Mouse (Mus musculus): Measurements from ENCODE around the gene Me1. TPM values are rescaled to one million over a fixed set of nuclear protein-coding genes. Genes with fewer than 3 reads are reported as not detected.
A peak's percentile ranks its signal among the peaks of the same experiment; 100 is the strongest.

The Me1 gene
- polyA plus RNA-seq, 1 experiment from 2014 or later = 26.1 TPM

- H3K9me3 ChIP-seq = no peaks in the 10 kb centered on the region
- H3K4me1 ChIP-seq = peaks cover 19% of the 10 kb centered on the region
- peak overlapping the region; percentile 90 for H3K27ac ChIP-seq
- no peaks in the 10 kb centered on the region for H3K27me3 ChIP-seq (ENCODE audit: insufficient read depth, poor library complexity, severe bottlenecking)
- H3K36me3 ChIP-seq = peaks cover 19% of the 10 kb centered on the region
- no peak for DNase-seq (ENCODE audit: low spot score)
- WGBS = under 1% methylated on average over 25 of the region's 25 CpGs
- peak overlapping the region; percentile 84 for H3K4me3 ChIP-seq
Measured at GRCm38 (mm10) chr9:86572196-86572595, 123.6 kb downstream of the Me1 start.

DNA sequence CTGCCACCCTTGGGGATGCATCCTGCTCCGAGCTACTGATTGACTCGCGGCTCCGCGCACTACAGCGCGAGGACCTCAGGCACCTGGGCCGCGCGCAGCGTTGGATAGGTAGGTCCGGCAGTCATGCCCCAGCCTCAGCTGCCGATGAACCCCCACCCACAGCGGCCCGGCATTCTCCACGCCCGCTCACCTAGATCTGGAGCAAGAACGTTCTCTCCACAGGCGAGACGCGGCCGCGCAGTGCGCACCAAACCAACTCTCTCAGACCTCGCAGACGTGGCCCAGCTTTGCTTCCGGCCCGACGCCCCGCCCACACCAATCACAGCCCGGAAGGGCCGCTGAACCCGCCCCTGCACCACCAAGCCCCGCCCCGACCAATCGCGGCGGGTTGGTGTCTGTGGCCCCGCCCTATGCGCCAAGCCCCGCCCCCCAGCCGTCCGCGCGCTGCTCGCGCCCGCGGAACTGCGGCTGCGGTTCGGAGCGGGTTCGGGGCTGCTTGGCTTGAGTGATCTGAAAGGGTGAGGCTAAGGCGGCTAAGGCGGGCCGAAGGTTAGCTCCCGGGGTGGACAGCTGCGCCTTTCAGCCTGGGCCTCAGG lies 124.1 kb downstream of the Me1 start, which contains the start of the genes Pgm3 and Rwdd2a:
TSS of gene Pgm3 (minus strand) at position 303 of the 596 bp plus-strand sequence.
TSS of gene Rwdd2a (plus strand) at position 452 of the 596 bp plus-strand sequence.
- DNase-seq (ENCODE audit: low spot score) = peak; percentile 97
- no peaks in the 10 kb centered on the region for H3K9me3 ChIP-seq
- peaks cover 19% of the 10 kb centered on the region for H3K4me1 ChIP-seq
- peaks cover 24% of the 10 kb centered on the region for H3K36me3 ChIP-seq
- no peaks in the 10 kb centered on the region for H3K27me3 ChIP-seq (ENCODE audit: insufficient read depth, poor library complexity, severe bottlenecking)
- 0% methylated on average over 58 of the region's 59 CpGs for WGBS
- peak within 1 kb of the TSS; percentile 84 for H3K4me3 ChIP-seq
- peak within 1 kb of the TSS; percentile 90 for H3K27ac ChIP-seq

DNA sequence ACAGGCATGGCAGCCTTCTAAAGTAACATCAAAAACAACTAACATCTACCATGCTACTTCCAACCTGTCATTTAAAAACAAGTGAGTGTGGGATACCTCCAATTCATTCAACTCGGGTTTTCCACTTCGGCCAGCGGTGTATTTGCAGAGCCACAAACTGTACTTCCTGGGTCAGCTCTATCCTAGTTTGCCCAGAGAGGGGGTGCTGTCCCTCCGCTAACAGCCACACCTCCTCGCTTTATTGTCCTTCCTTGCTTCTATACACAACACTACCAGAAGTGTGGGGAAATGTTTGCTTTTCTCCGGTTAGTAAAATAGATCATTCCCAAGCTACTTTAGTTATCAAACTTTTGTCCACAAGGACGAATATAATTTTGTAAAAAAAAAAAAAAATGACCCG lies 124.8 kb downstream of the Me1 start:
- no peak overlapping the region for H3K27ac ChIP-seq
- no peak for DNase-seq (ENCODE audit: low spot score)
- H3K4me1 ChIP-seq = peaks cover 19% of the 10 kb centered on the region
- H3K4me3 ChIP-seq = peak overlapping the region; percentile 84
- no peaks in the 10 kb centered on the region for H3K27me3 ChIP-seq (ENCODE audit: insufficient read depth, poor library complexity, severe bottlenecking)
- H3K9me3 ChIP-seq = no peaks in the 10 kb centered on the region
- 15% methylated on average over 8 of the region's 8 CpGs for WGBS
- peaks cover 27% of the 10 kb centered on the region for H3K36me3 ChIP-seq

DNA sequence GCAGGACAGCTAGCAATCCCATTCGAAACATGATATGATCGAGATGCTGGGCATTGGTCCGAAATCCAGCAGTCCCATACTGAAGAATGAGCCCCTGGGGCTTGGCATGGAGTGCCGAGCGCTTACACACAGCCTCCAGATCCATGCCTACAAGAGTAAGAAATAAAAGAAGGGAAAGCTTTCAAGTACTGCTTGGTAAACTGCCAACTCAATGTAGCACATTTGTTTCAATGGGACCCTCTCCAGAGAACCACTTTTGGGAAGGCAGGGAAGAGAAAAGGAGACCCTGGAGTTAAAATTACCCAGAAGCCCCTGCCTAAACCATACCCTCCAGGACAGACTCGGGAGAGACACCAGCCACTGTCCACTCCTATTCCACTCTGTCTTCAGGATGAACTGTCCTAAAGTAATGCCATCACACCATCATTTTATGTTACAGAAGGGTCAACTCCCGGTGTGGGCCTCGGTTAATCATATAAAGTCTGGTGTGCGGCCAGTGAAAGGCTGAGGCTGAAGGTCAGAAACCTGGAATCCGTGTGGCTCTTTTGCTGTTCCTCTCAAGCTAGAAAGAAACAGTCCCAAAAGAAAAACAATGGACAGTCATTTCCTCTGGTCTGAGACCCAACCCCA lies 125.4 kb downstream of the Me1 start:
- Histone ChIP-seq H3K4me1 (peaks cover 19% of the 10 kb centered on the region), H3K36me3 (peaks cover 32% of the 10 kb centered on the region), H3K27me3 (ENCODE audit: insufficient read depth, poor library complexity, severe bottlenecking) (no peaks in the 10 kb centered on the region), H3K4me3 (peak overlapping the region; percentile 84), H3K27ac (no peak overlapping the region), H3K9me3 (no peaks in the 10 kb centered on the region)
- WGBS = 84% methylated on average over 10 of the region's 10 CpGs
- no peak for DNase-seq (ENCODE audit: low spot score)

GRCm38 (mm10) chr9:86569314-86569910 lies 126.3 kb downstream of the Me1 start:
- DNase-seq (ENCODE audit: low spot score) = no peak
- WGBS = 81% methylated on average over 3 of the region's 3 CpGs
- Histone ChIP-seq H3K9me3 (no peaks in the 10 kb centered on the region), H3K27ac (no peak overlapping the region), H3K4me1 (peaks cover 19% of the 10 kb centered on the region), H3K4me3 (no peak overlapping the region), H3K36me3 (peaks cover 42% of the 10 kb centered on the region), H3K27me3 (ENCODE audit: insufficient read depth, poor library complexity, severe bottlenecking) (no peaks in the 10 kb centered on the region)

GRCm38 (mm10) chr9:86560543-86560942 lies 135.2 kb downstream of the Me1 start:
- Histone ChIP-seq H3K9me3 (no peaks in the 10 kb centered on the region), H3K27ac (no peak overlapping the region), H3K36me3 (peaks cover 90% of the 10 kb centered on the region), H3K4me3 (no peak overlapping the region), H3K4me1 (no peaks in the 10 kb centered on the region), H3K27me3 (ENCODE audit: insufficient read depth, poor library complexity, severe bottlenecking) (no peaks in the 10 kb centered on the region)
- WGBS = 86% methylated on average over 3 of the region's 3 CpGs
- DNase-seq (ENCODE audit: low spot score) = no peak

DNA sequence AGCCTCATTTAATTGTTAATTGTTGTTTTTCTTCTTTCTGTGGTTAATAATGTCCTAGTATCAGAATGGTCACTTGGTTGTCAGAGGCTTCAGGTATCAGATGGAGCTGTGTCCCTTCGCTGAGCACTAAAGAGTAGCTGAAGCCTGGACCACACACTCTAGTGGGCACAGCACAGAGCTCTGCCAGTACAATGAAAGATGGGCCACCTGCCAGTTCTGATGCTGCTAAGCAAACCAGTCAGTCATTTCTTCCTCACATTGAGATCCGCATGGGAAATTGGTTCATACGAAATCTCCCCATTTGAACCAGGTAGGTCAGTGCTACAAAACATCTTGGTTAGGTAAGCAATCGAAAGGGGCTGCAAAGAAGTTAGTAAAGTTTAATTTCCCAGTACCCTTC lies 141.1 kb downstream of the Me1 start:
- WGBS = 90% methylated on average over 4 of the region's 4 CpGs
- Histone ChIP-seq H3K27me3 (ENCODE audit: insufficient read depth, poor library complexity, severe bottlenecking) (no peaks in the 10 kb centered on the region), H3K4me3 (no peak overlapping the region), H3K36me3 (peaks cover 76% of the 10 kb centered on the region), H3K9me3 (no peaks in the 10 kb centered on the region), H3K4me1 (no peaks in the 10 kb centered on the region), H3K27ac (no peak overlapping the region)
- DNase-seq (ENCODE audit: low spot score) = no peak

DNA sequence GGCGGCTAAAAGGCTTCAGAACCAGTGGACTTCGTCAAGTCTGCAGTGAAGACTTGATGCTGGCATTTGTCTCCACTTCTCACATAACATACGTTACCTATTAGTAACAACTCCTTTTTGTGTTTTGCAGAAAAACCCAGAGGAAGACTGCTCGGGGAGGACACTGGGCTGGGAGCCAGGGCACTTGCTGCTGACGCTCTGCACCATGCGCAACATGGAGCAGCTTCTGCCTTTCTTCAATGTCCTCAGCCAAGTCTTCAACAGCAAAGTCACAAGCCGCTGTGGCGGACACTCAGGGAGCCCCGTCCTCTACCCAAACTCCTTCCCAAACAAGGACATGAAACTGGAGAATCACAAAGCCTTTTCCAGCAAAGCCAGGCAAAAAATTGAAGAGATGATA lies 141.9 kb downstream of the Me1 start:
- WGBS = 94% methylated on average over 9 of the region's 9 CpGs
- no peaks in the 10 kb centered on the region for H3K27me3 ChIP-seq (ENCODE audit: insufficient read depth, poor library complexity, severe bottlenecking)
- no peaks in the 10 kb centered on the region for H3K4me1 ChIP-seq
- no peak for DNase-seq (ENCODE audit: low spot score)
- no peak overlapping the region for H3K4me3 ChIP-seq
- H3K9me3 ChIP-seq = no peaks in the 10 kb centered on the region
- H3K27ac ChIP-seq = no peak overlapping the region
- H3K36me3 ChIP-seq = peaks cover 73% of the 10 kb centered on the region

DNA sequence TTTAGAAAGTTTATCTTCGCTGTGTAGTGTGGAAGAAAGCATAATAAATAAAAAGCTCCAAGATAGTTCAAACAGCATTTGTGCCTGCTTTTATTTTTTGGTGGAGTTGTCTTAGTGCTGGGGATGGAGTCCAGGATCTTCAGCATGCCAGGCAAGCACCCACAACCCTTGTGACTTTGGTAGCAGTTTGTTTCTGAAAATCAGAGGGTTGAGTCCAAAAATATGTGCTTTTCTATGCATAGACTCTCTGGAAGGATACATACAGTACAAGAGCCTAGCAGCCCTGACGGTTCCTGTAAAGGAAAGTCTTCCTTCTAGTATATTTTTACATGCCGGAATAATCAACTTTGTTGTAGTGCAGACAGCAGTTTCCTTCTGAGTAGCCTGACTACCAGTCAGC lies 145.0 kb downstream of the Me1 start:
- DNase-seq (ENCODE audit: low spot score) = no peak
- 89% methylated on average over 3 of the region's 3 CpGs for WGBS
- H3K9me3 ChIP-seq = no peaks in the 10 kb centered on the region
- no peak overlapping the region for H3K27ac ChIP-seq
- H3K4me1 ChIP-seq = no peaks in the 10 kb centered on the region
- peaks cover 59% of the 10 kb centered on the region for H3K36me3 ChIP-seq
- H3K27me3 ChIP-seq (ENCODE audit: insufficient read depth, poor library complexity, severe bottlenecking) = no peaks in the 10 kb centered on the region
- no peak overlapping the region for H3K4me3 ChIP-seq

DNA sequence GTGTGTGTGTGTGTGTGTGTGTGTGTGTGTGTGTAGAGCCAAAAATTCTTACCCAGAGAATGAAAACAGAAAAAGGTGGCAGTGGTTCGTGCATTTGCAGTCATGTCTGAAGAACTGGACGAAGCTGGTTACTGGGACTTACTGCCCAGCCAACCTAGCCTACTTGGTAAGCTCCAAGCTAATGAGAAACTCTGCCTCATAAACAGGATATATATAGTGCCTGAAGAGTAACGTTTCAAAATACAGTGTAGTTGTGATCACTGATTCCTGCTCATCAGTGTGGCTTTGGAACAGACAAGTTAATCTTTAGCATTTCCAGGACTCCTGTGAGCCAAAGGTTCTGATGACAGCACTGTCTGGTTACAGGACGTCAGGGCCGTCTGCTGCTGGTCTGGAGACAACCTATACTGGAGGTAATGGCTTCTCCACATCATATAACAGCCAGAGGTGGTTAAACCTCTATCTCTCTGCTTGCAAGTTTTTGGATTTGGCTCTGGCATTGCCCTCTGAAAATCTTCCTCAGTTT lies 146.1 kb downstream of the Me1 start:
- no peak overlapping the region for H3K4me3 ChIP-seq
- H3K27ac ChIP-seq = no peak overlapping the region
- no peak for DNase-seq (ENCODE audit: low spot score)
- H3K9me3 ChIP-seq = no peaks in the 10 kb centered on the region
- no peaks in the 10 kb centered on the region for H3K27me3 ChIP-seq (ENCODE audit: insufficient read depth, poor library complexity, severe bottlenecking)
- no peaks in the 10 kb centered on the region for H3K4me1 ChIP-seq
- WGBS = 81% methylated on average over 5 of the region's 5 CpGs
- H3K36me3 ChIP-seq = peaks cover 57% of the 10 kb centered on the region

DNA sequence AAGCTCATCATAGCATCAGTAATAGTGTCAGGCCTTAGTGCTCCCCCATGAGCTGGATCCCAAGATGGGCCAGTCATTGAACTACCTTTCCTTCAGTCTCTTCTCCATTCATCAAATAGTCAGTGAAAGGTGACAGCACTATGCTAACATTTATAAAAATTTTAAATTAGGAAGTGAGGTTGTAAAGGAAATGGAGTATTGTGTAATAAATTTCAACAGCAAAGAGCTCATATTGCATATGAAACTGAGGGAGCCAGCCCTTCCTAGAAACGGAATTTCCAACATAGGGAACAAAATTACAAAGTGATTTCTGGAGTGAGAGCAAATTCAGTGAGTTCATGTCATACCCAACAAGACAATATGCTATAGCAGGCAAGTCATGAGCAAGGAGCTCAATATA lies 151.2 kb downstream of the Me1 start:
- H3K4me1 ChIP-seq = no peaks in the 10 kb centered on the region
- H3K36me3 ChIP-seq = peaks cover 59% of the 10 kb centered on the region
- H3K27me3 ChIP-seq (ENCODE audit: insufficient read depth, poor library complexity, severe bottlenecking) = no peaks in the 10 kb centered on the region
- no peak overlapping the region for H3K4me3 ChIP-seq
- no peak for DNase-seq (ENCODE audit: low spot score)
- no peaks in the 10 kb centered on the region for H3K9me3 ChIP-seq
- no peak overlapping the region for H3K27ac ChIP-seq
- WGBS = 80% methylated on average over 1 of the region's 1 CpGs

- Histone ChIP-seq H3K27ac (no peak overlapping the region), H3K4me3 (no peak overlapping the region), H3K36me3 (peaks cover 49% of the 10 kb centered on the region), H3K27me3 (ENCODE audit: insufficient read depth, poor library complexity, severe bottlenecking) (no peaks in the 10 kb centered on the region), H3K4me1 (no peaks in the 10 kb centered on the region), H3K9me3 (no peaks in the 10 kb centered on the region)
- 96% methylated on average over 3 of the region's 3 CpGs for WGBS
- no peak for DNase-seq (ENCODE audit: low spot score)
Measured at GRCm38 (mm10) chr9:86543451-86543850, 152.3 kb downstream of the Me1 start.

DNA sequence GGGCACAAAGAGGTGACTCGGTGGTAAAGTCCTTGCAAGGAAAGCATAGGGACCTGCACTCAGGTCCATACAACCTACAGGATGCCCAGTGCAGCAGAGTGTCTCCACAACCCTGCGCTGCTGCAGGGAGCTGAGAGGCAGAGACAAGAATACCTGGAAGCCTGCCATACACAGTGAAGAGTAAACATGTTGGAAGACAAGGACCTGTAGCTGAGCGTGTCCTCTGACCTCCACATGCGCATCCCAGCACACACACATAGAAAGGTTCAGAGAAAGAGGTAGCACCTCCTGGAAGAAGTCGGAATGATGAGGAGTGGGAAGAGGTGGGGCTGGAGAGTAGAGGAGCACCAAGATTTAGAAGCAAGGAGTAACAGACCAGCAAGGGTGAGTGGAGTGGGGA lies 161.7 kb downstream of the Me1 start:
- H3K27ac ChIP-seq = no peak overlapping the region
- 90% methylated on average over 5 of the region's 5 CpGs for WGBS
- DNase-seq (ENCODE audit: low spot score) = no peak
- peaks cover 17% of the 10 kb centered on the region for H3K36me3 ChIP-seq
- H3K9me3 ChIP-seq = no peaks in the 10 kb centered on the region
- H3K27me3 ChIP-seq (ENCODE audit: insufficient read depth, poor library complexity, severe bottlenecking) = no peaks in the 10 kb centered on the region
- no peak overlapping the region for H3K4me3 ChIP-seq
- no peaks in the 10 kb centered on the region for H3K4me1 ChIP-seq
